Mouse (Mus musculus) heart, postnatal 0 days (tissue): ENCODE data around the gene Rcn2.

Source experiments
- CTCF ChIP-seq: IDR thresholded peaks from 2 replicates; pipeline ENCODE4 v1.5.1; 2016; ENCODE audit warnings: antibody characterized with exemption, control low read depth, low read depth
- EP300 ChIP-seq: IDR thresholded peaks from 2 replicates; pipeline ENCODE4 v1.6.1; 2016; ENCODE audit warnings: antibody characterized with exemption, low read depth

DNA sequence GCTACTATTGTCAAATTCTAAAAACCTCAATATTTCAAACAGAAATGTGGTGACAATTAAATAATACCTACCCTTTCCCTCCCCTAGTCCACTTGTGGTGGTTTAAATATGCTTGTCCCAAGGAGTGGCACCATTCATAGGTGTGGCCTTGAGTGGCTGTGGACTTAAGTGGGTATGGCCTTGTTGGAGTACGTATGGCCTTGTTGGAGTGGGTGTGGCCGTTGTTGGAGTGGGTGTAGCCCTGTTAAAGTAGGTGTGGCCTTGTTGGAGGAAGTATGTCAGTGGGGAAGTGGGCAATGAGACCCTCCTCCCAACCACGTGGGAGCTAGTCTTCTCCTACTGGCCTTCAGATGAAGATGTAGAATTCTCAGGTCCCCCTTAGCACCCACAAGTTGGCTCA lies 9.4 kb upstream of the Rcn2 start:
- TF ChIP-seq CTCF: no peak
- TF ChIP-seq EP300: no peak
